Comparison of ENCODE assay signal across 11 mouse cellular contexts in genomic region chr5:105322543-105322942, GRCm38 (mm10). TPM values are rescaled to one million over a fixed set of nuclear protein-coding genes. Genes with fewer than 3 reads are reported as not detected.
DNase-seq lines count a peak whose midpoint lies in the region; ATAC-seq and TF ChIP-seq lines count a peak whose summit lies in the region.
"Had no signal": no experiment of that assay in that cellular context is flagged by ENCODE, and none has a peak within 500 bp of the region (broad histone marks: within the 10 kb centered on the region; RNA-seq: fewer than 3 reads in every experiment).

No protein-coding gene starts in this region.

- peak; percentile 20 for DNase-seq in adrenal gland, postnatal 14 days
- no peak for DNase-seq in adrenal gland, postnatal 4 days (ENCODE audit: low spot score in 2 of 2)
- peak; percentile 73 for DNase-seq in hindbrain, postnatal 0 days (ENCODE audit: low spot score)
- peak; percentile 44 for DNase-seq in midbrain, embryonic 14.5 days
- DNase-seq in splenic B cell, adult 2 months (ENCODE audit: low read depth, low spot score), result peak; percentile 55
- DNase-seq in right cerebral cortex, postnatal 4 days, result no peak
- DNase-seq: gastrocnemius, postnatal 10 days had no signal

- H3K9ac ChIP-seq in hindbrain, postnatal 0 days (replicated peaks; ENCODE audit: low read length), result no peak overlapping the region
- H3K9ac ChIP-seq in hindbrain, embryonic 16.5 days (ENCODE audit: low read depth, low read length), result no peak overlapping the region
- no peak overlapping the region for H3K9ac ChIP-seq in midbrain, embryonic 14.5 days (replicated peaks; ENCODE audit: low read length)
- H3K9ac ChIP-seq in midbrain, embryonic 15.5 days, result no peak overlapping the region
- H3K9ac ChIP-seq: limb, embryonic 13.5 days had no signal

- H3K36me3 ChIP-seq in hindbrain, postnatal 0 days (ENCODE audit: insufficient read depth, low read length), result no peaks in the 10 kb centered on the region
- no peaks in the 10 kb centered on the region for H3K36me3 ChIP-seq in hindbrain, embryonic 16.5 days (ENCODE audit: control insufficient read depth, insufficient read depth, low read length)
- no peaks in the 10 kb centered on the region for H3K36me3 ChIP-seq in midbrain, embryonic 14.5 days (ENCODE audit: control insufficient read depth, insufficient read depth, low read length)
- H3K36me3 ChIP-seq in midbrain, embryonic 15.5 days (replicated peaks), result no peaks in the 10 kb centered on the region
- no peaks in the 10 kb centered on the region for H3K36me3 ChIP-seq in splenic B cell, adult 2 months (ENCODE audit: control insufficient read depth, insufficient read depth, low read length, poor library complexity, severe bottlenecking)
- H3K36me3 ChIP-seq: limb, embryonic 13.5 days had no signal

- ATAC-seq in hindbrain, postnatal 0 days, result no peak
- no peak for ATAC-seq in hindbrain, embryonic 16.5 days
- no peak for ATAC-seq in midbrain, embryonic 14.5 days (ENCODE audit: low FRiP score, low TSS enrichment)
- ATAC-seq in midbrain, embryonic 15.5 days (replicated peaks), result no peak

- H3K4me1 ChIP-seq in hindbrain, postnatal 0 days (ENCODE audit: insufficient read depth, low read length), result no peaks in the 10 kb centered on the region
- no peaks in the 10 kb centered on the region for H3K4me1 ChIP-seq in hindbrain, embryonic 16.5 days (ENCODE audit: control insufficient read depth, insufficient read depth, low read depth, low read length)
- no peaks in the 10 kb centered on the region for H3K4me1 ChIP-seq in midbrain, embryonic 14.5 days (ENCODE audit: control insufficient read depth, insufficient read depth, low read length)
- H3K4me1 ChIP-seq in midbrain, embryonic 15.5 days, result no peaks in the 10 kb centered on the region
- H3K4me1 ChIP-seq: limb, embryonic 13.5 days had no signal

- H3K9me3 ChIP-seq in hindbrain, postnatal 0 days (ENCODE audit: low read length), result no peaks in the 10 kb centered on the region
- H3K9me3 ChIP-seq in hindbrain, embryonic 16.5 days (ENCODE audit: control insufficient read depth, low read length), result no peaks in the 10 kb centered on the region
- H3K9me3 ChIP-seq in midbrain, embryonic 14.5 days (ENCODE audit: control insufficient read depth, low read length), result no peaks in the 10 kb centered on the region
- no peaks in the 10 kb centered on the region for H3K9me3 ChIP-seq in midbrain, embryonic 15.5 days
- H3K9me3 ChIP-seq: limb, embryonic 13.5 days had no signal

- TF ChIP-seq CTCF in hindbrain, postnatal 0 days (IDR thresholded peaks at IDR 0.05; ENCODE audit: low read depth), result peak; percentile 68

- 71% methylated on average over 2 of the region's 2 CpGs for WGBS in hindbrain, postnatal 0 days
- 72% methylated on average over 2 of the region's 2 CpGs for WGBS in hindbrain, embryonic 16.5 days
- 76% methylated on average over 2 of the region's 2 CpGs for WGBS in midbrain, embryonic 14.5 days
- WGBS in midbrain, embryonic 15.5 days, result 68% methylated on average over 2 of the region's 2 CpGs

- H3K4me3 ChIP-seq in hindbrain, postnatal 0 days (ENCODE audit: low read length), result no peak overlapping the region
- no peak overlapping the region for H3K4me3 ChIP-seq in hindbrain, embryonic 16.5 days (ENCODE audit: low read length)
- H3K4me3 ChIP-seq in midbrain, embryonic 14.5 days (replicated peaks; ENCODE audit: low read depth, low read length), result no peak overlapping the region
- H3K4me3 ChIP-seq in midbrain, embryonic 15.5 days, result no peak overlapping the region
- H3K4me3 ChIP-seq: limb, embryonic 13.5 days had no signal

- no peak overlapping the region for H3K27ac ChIP-seq in hindbrain, postnatal 0 days
- H3K27ac ChIP-seq in hindbrain, embryonic 16.5 days (ENCODE audit: low read depth, low read length), result no peak overlapping the region
- H3K27ac ChIP-seq in midbrain, embryonic 14.5 days (replicated peaks; ENCODE audit: low read depth, low read length), result no peak overlapping the region
- no peak overlapping the region for H3K27ac ChIP-seq in midbrain, embryonic 15.5 days
- H3K27ac ChIP-seq: limb, embryonic 13.5 days had no signal

- H3K27me3 ChIP-seq in hindbrain, postnatal 0 days (ENCODE audit: insufficient read depth, low read length), result no peaks in the 10 kb centered on the region
- H3K27me3 ChIP-seq in hindbrain, embryonic 16.5 days (replicated peaks; ENCODE audit: control insufficient read depth, insufficient read depth, low read length), result no peaks in the 10 kb centered on the region
- no peaks in the 10 kb centered on the region for H3K27me3 ChIP-seq in midbrain, embryonic 14.5 days (ENCODE audit: control insufficient read depth, insufficient read depth, low read length)
- no peaks in the 10 kb centered on the region for H3K27me3 ChIP-seq in midbrain, embryonic 15.5 days (replicated peaks)
- H3K27me3 ChIP-seq in splenic B cell, adult 2 months (ENCODE audit: control insufficient read depth, insufficient read depth, low read length, poor library complexity, severe bottlenecking), result no peaks in the 10 kb centered on the region
- H3K27me3 ChIP-seq: limb, embryonic 13.5 days had no signal

- H3K4me2 ChIP-seq in hindbrain, postnatal 0 days (ENCODE audit: low read depth, low read length), result no peak overlapping the region
- H3K4me2 ChIP-seq in hindbrain, embryonic 16.5 days (ENCODE audit: low read length), result no peak overlapping the region
- H3K4me2 ChIP-seq in midbrain, embryonic 14.5 days (ENCODE audit: low read length), result no peak overlapping the region
- H3K4me2 ChIP-seq in midbrain, embryonic 15.5 days, result no peak overlapping the region
- H3K4me2 ChIP-seq: limb, embryonic 13.5 days had no signal

RNA-seq across cellular contexts. Expression of gene Gbp6, which starts 29.0 kb away (rescaled TPM):
- 5.7 and 6.0 TPM in 2 replicates for total RNA-seq in adrenal gland, postnatal 14 days (2021)
- 1 to 10 TPM; 4.5 to 7.0 TPM for total RNA-seq in adrenal gland, postnatal 4 days (2021)
- 2.3 and 3.9 TPM in 2 replicates for total RNA-seq in hindbrain, postnatal 0 days (2014; rRNA removed)
- polyA plus RNA-seq in hindbrain, postnatal 0 days (2015; fragmentation: Nextera tagmentation; extraction: Ambion mirVana), result 2.1 and 3.0 TPM in 2 replicates
- polyA plus RNA-seq in hindbrain, embryonic 16.5 days (2015; fragmentation: Nextera tagmentation; extraction: Ambion mirVana), result 2.3 and 3.1 TPM in 2 replicates
- polyA plus RNA-seq in midbrain, embryonic 14.5 days (2014; fragmentation: Nextera tagmentation; extraction: Ambion mirVana), result 0.40 and 4.4 TPM in 2 replicates
- polyA plus RNA-seq in midbrain, embryonic 15.5 days (2015; fragmentation: Nextera tagmentation; extraction: Ambion mirVana), result 2.0 and 3.5 TPM in 2 replicates

RNA-seq across cellular contexts. Expression of gene Gm43302, which starts 29.0 kb away (rescaled TPM):
- 0.22 TPM in 1 of 2 replicates, not detected in the other for total RNA-seq in adrenal gland, postnatal 14 days (2021)
- under 1 TPM; 0.20 to 0.37 TPM for total RNA-seq in adrenal gland, postnatal 4 days (2021)
- total RNA-seq in hindbrain, postnatal 0 days (2014; rRNA removed), result 0.47 TPM in 1 of 2 replicates, not detected in the other
- not detected in 2 replicates for polyA plus RNA-seq in hindbrain, postnatal 0 days (2015; fragmentation: Nextera tagmentation; extraction: Ambion mirVana)
- polyA plus RNA-seq in hindbrain, embryonic 16.5 days (2015; fragmentation: Nextera tagmentation; extraction: Ambion mirVana), result 0.92 TPM in 1 of 2 replicates, not detected in the other
- 0.84 TPM in 1 of 2 replicates, not detected in the other for polyA plus RNA-seq in midbrain, embryonic 14.5 days (2014; fragmentation: Nextera tagmentation; extraction: Ambion mirVana)
- polyA plus RNA-seq in midbrain, embryonic 15.5 days (2015; fragmentation: Nextera tagmentation; extraction: Ambion mirVana), result 0.33 and 0.70 TPM in 2 replicates
- polyA plus RNA-seq: C2C12; limb, embryonic 13.5 days had no signal

Comparison
In these comparisons a context has a peak if more than half of its experiments do, and no peak if none do; other contexts are left out.
1. DNase-seq: peak in adrenal gland, postnatal 14 days (single experiment), hindbrain, postnatal 0 days (single experiment), midbrain, embryonic 14.5 days (single experiment) and splenic B cell, adult 2 months (single experiment); none in adrenal gland, postnatal 4 days (0 of 2) and right cerebral cortex, postnatal 4 days (single experiment).